Mouse (Mus musculus) heart, postnatal 14 days (tissue): ENCODE data around the gene Apobec2. TPM values are rescaled to one million over a fixed set of nuclear protein-coding genes. Genes with fewer than 3 reads are reported as not detected.

ENCODE experiments used
- DNase-seq, 2 experiments: peaks; one replicate each; pipeline ENCODE4 v3.0.0; 2021 to 2022
- intact Hi-C: fragments of 180-260 bp; cut with DNase I; formaldehyde crosslinking; loops from one replicate; pipeline ENCODE4 v1.15.1; 2025
- total RNA-seq, 2 experiments: library from RNA; stranded (reverse); gene quantifications; 2 replicates each; pipeline ENCODE4 v1.2.3; 2021

Gene Apobec2
- total RNA-seq, 2 experiments from 2014 or later: 243 TPM

- no peak for DNase-seq
- intact Hi-C loops: no loop called here
Observed at GRCm38 (mm10) chr17:48442745-48443457, 10.2 kb upstream of the Apobec2 start.

- peak; percentile 46 to 62 for DNase-seq
- intact Hi-C loops: no loop called here
Observed at GRCm38 (mm10) chr17:48437421-48437911, 4.7 kb upstream of the Apobec2 start.

- DNase-seq: peak; percentile 35 to 57
- intact Hi-C loops: no loop called here
Observed at GRCm38 (mm10) chr17:48436487-48436886, 3.8 kb upstream of the Apobec2 start.

- intact Hi-C loops: no loop called here
- DNase-seq: no peak
Observed at GRCm38 (mm10) chr17:48434479-48434878, 1.7 kb upstream of the Apobec2 start.

- intact Hi-C loops: no loop called here
- no peak for DNase-seq
Observed at GRCm38 (mm10) chr17:48433689-48434330, 1.1 kb upstream of the Apobec2 start.

GRCm38 (mm10) chr17:48433006-48433655, 401 bp upstream of the Apobec2 start:
- intact Hi-C loops: no loop called here
- no peak for DNase-seq

- DNase-seq: no peak
- intact Hi-C loops: no loop called here
Observed at GRCm38 (mm10) chr17:48431054-48431453, 1.7 kb downstream of the Apobec2 start.

GRCm38 (mm10) chr17:48430394-48430793, 2.3 kb downstream of the Apobec2 start:
- DNase-seq: peak; percentile 32 to 42
- intact Hi-C loops: no loop called here

GRCm38 (mm10) chr17:48427852-48428530, 4.7 kb downstream of the Apobec2 start:
- no peak for DNase-seq
- intact Hi-C loops: no loop called here

- DNase-seq: peak; percentile 34 to 41
- intact Hi-C loops: no loop called here
Observed at GRCm38 (mm10) chr17:48426991-48427750, 5.6 kb downstream of the Apobec2 start.

GRCm38 (mm10) chr17:48425823-48426612, 6.7 kb downstream of the Apobec2 start:
- intact Hi-C loops: no loop called here
- DNase-seq: peak in 1 of 2 experiments; percentile 22

- intact Hi-C loops: no loop called here
- no peak for DNase-seq
Observed at GRCm38 (mm10) chr17:48424237-48424636, 8.5 kb downstream of the Apobec2 start.

- no peak for DNase-seq
- intact Hi-C loops: no loop called here
Observed at GRCm38 (mm10) chr17:48419571-48419970, 13.2 kb downstream of the Apobec2 start.

GRCm38 (mm10) chr17:48418781-48419180, 13.9 kb downstream of the Apobec2 start:
- no peak for DNase-seq
- intact Hi-C loops: no loop called here

GRCm38 (mm10) chr17:48418174-48418573, 14.6 kb downstream of the Apobec2 start:
- intact Hi-C loops: no loop called here
- peak in 1 of 2 experiments; percentile 20 for DNase-seq

- intact Hi-C loops: loop anchor here (1.0 to 2.0 kb wide), 2 partner anchors 49 to 185 kb away; no protein-coding TSS in a partner anchor
- DNase-seq: no peak
Observed at GRCm38 (mm10) chr17:48417521-48417920, 15.2 kb downstream of the Apobec2 start.

GRCm38 (mm10) chr17:48416425-48417195, 16.1 kb downstream of the Apobec2 start:
- peak; percentile 65 to 77 for DNase-seq
- intact Hi-C loops: loop anchor here (1.0 to 2.0 kb wide), 2 partner anchors 50 to 186 kb away; no protein-coding TSS in a partner anchor

GRCm38 (mm10) chr17:48416011-48416410, 16.7 kb downstream of the Apobec2 start:
- intact Hi-C loops: loop anchor here (2.0 kb wide), 1 partner anchor 51 kb away; no protein-coding TSS in a partner anchor
- DNase-seq: no peak
